Mouse (Mus musculus) neural tube, embryonic 12.5 days (tissue): ENCODE measurements around the gene Usp47. TPM values are rescaled to one million over a fixed set of nuclear protein-coding genes. Genes with fewer than 3 reads are reported as not detected.

Source experiments
- ATAC-seq: fragments of 200-750 bp; cut with Nextera tagmentation; 2 replicates; pipeline ENCODE4 v1.8.0; 2017; ENCODE audit warnings: low read depth, mild to moderate bottlenecking, moderate TSS enrichment, moderate library complexity; ENCODE audit not compliant: low FRiP score
- H3K27ac ChIP-seq: fragments of 300-500 bp; sonication (generic); 2 replicates; pipeline ENCODE4 v1.5.1; 2016
- H3K27me3 ChIP-seq: fragments of 300-500 bp; sonication (generic); replicated peaks from 2 replicates; pipeline ENCODE4 v1.6.1; 2016; ENCODE audit warnings: mild to moderate bottlenecking
- H3K36me3 ChIP-seq: fragments of 300-500 bp; sonication (generic); 2 replicates; pipeline ENCODE4 v1.6.1; 2016; ENCODE audit warnings: mild to moderate bottlenecking
- H3K4me1 ChIP-seq: fragments of 300-500 bp; sonication (generic); 2 replicates; pipeline ENCODE4 v1.6.1; 2016
- H3K4me2 ChIP-seq: fragments of 300-500 bp; sonication (generic); replicated peaks from 2 replicates; pipeline ENCODE4 v1.6.1; 2016; ENCODE audit warnings: mild to moderate bottlenecking
- H3K4me3 ChIP-seq: fragments of 300-500 bp; sonication (generic); 2 replicates; pipeline ENCODE4 v1.5.1; 2016
- H3K9ac ChIP-seq: fragments of 300-500 bp; sonication (generic); 2 replicates; pipeline ENCODE4 v1.6.1; 2016; ENCODE audit warnings: mild to moderate bottlenecking
- H3K9me3 ChIP-seq: fragments of 300-500 bp; sonication (generic); 2 replicates; pipeline ENCODE4 v1.6.1; 2016; ENCODE audit warnings: mild to moderate bottlenecking
- WGBS: fragments of 180-500 bp; shearing (Covaris S2); methylation state at CpG from one replicate; pipeline ENCODE4 v1.1.7; 2016; 5-methylcytosine and 5-hydroxymethylcytosine counted together
- polyA plus RNA-seq: library from polyadenylated mRNA; unstranded; fragments of >200 nt; fragmentation: Nextera tagmentation; extraction: Ambion mirVana; gene quantifications from 2 replicates; pipeline ENCODE4 v1.2.1, GENCODE M21; 2016

Usp47 gene
- polyA plus RNA-seq, 1 experiment from 2014 or later = 103 TPM

DNA sequence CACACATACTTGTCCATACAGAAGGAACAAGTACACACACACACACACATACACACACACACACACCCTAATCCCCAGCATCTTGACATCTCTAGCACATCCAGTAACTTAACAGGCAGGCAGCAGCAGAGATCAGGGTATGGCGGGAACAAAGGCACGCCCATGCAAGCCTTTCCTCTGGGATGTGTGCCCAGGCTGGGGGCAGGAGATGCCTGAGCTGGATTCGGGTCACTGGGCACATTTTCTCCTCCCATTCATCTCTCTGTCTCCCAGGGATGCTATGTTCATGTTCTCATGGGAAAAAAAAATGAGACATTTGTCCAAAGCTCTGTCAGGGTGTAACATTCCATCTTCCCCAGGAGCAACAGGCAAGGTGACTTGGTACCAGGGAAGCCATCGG lies 120.7 kb downstream of the Usp47 start:
- 66% methylated on average over 4 of the region's 4 CpGs for WGBS
- H3K27me3 ChIP-seq = no peaks in the 10 kb centered on the region
- H3K4me1 ChIP-seq = peaks cover 12% of the 10 kb centered on the region
- H3K9me3 ChIP-seq = no peaks in the 10 kb centered on the region
- no peak overlapping the region for H3K4me3 ChIP-seq
- no peak for ATAC-seq
- H3K9ac ChIP-seq = no peak overlapping the region
- no peak overlapping the region for H3K4me2 ChIP-seq
- no peak overlapping the region for H3K27ac ChIP-seq
- H3K36me3 ChIP-seq = no peaks in the 10 kb centered on the region

DNA sequence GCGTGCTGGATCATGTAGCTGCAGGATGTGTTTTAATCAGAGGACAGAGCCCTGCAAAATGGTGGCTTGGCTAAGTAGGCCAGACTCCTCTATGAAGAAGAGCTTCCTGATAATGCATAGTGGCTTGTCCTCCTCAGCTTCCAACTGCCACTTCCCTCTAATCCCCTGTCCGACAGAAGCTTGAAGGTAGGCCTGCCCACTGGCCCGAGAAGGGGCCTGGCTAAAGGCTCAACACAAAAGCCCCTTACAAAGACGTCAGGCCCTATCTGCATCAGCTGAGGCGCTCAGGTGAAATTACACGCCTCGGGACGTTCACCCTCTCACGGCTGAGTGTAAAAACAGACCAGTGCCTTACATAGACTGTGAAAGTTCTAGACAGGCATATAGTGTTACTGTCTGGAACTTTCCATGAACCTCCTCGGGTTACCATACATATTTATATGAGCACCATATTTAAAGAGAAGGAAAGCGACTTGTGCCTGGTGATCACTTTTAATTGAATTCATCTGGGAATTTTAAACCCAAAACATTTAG lies 121.4 kb downstream of the Usp47 start:
- 72% methylated on average over 11 of the region's 11 CpGs for WGBS
- Histone ChIP-seq H3K4me1 (peaks cover 12% of the 10 kb centered on the region), H3K4me2 (no peak overlapping the region), H3K9ac (no peak overlapping the region), H3K27ac (no peak overlapping the region), H3K9me3 (no peaks in the 10 kb centered on the region), H3K36me3 (no peaks in the 10 kb centered on the region), H3K4me3 (no peak overlapping the region), H3K27me3 (no peaks in the 10 kb centered on the region)
- no peak for ATAC-seq

DNA sequence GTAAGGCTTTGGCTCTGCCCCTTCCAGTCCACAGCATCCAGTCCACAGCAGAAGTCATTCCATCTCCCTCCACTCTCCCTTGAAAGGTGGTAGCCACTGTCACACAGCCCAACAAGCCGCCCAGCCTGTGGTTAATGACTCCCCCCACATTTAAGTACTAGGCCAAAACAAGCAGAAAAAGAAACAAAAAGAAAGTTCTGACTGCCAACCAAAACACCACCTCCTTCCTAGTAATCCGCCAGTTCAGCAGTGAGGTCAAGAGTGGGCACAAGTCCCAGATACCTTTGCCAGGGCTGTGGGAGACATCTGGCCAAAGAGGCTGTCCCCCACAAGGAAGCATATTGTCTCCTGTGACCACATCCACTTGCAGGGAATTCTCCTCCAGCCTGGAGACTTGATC lies 124.7 kb downstream of the Usp47 start:
- no peak overlapping the region for H3K4me3 ChIP-seq
- ATAC-seq = no peak
- 87% methylated on average over 2 of the region's 2 CpGs for WGBS
- no peak overlapping the region for H3K4me2 ChIP-seq
- H3K36me3 ChIP-seq = no peaks in the 10 kb centered on the region
- H3K9ac ChIP-seq = no peak overlapping the region
- H3K27ac ChIP-seq = no peak overlapping the region
- H3K9me3 ChIP-seq = no peaks in the 10 kb centered on the region
- no peaks in the 10 kb centered on the region for H3K27me3 ChIP-seq
- H3K4me1 ChIP-seq = peaks cover 10% of the 10 kb centered on the region

DNA sequence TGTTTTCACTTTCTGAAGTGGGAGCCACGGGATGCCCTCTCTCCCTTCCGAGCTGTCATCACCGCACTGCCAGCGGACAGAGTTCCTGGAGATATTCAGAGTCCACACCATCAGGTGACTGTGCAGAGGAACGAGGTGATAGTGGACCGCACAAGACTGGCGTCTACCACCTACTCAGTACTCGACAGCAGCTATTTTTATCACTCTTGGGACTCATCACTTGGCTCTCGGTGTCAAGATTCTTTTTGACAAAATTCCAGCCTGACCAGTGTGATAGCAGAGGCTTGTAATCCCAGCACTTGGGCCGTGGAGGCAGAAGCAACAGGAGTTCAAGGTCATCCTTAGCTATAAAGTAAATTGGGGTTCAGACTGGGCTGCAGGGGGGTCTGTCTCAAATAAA lies 125.8 kb downstream of the Usp47 start:
- no peak overlapping the region for H3K9ac ChIP-seq
- H3K9me3 ChIP-seq = no peaks in the 10 kb centered on the region
- no peak overlapping the region for H3K4me2 ChIP-seq
- no peak overlapping the region for H3K27ac ChIP-seq
- no peaks in the 10 kb centered on the region for H3K36me3 ChIP-seq
- H3K27me3 ChIP-seq = no peaks in the 10 kb centered on the region
- no peak for ATAC-seq
- 0 out of 2 replicates have a peak, but pooled peaks cover 5% of the 10 kb centered on the region for H3K4me1 ChIP-seq
- no peak overlapping the region for H3K4me3 ChIP-seq
- WGBS = 91% methylated on average over 10 of the region's 10 CpGs

DNA sequence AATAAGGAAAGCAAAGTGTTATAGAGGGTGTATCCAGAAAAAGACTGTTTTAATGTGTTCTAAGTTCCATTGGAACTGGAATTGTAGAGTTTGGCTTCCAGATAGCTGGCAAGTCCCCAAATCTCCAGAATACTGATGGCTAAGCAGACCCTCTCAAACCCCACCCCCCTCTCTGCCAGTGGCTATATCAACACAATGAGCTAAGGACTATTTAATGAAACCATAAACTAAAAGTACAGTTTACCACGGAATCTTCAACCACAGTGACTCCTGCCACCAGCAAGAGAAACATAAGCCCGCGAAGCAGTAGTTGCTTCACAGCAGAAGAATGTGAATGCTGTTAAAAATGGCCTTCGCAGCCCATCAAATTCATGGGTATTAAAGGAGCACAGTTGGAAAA lies 131.1 kb downstream of the Usp47 start:
- H3K4me2 ChIP-seq = no peak overlapping the region
- H3K27me3 ChIP-seq = 0 out of 2 replicates have a peak, but pooled peaks cover 9% of the 10 kb centered on the region
- ATAC-seq = no peak
- no peaks in the 10 kb centered on the region for H3K9me3 ChIP-seq
- H3K4me3 ChIP-seq = no peak overlapping the region
- H3K4me1 ChIP-seq = peaks cover 23% of the 10 kb centered on the region
- H3K27ac ChIP-seq = no peak overlapping the region
- 82% methylated on average over 4 of the region's 4 CpGs for WGBS
- no peaks in the 10 kb centered on the region for H3K36me3 ChIP-seq
- H3K9ac ChIP-seq = no peak overlapping the region

DNA sequence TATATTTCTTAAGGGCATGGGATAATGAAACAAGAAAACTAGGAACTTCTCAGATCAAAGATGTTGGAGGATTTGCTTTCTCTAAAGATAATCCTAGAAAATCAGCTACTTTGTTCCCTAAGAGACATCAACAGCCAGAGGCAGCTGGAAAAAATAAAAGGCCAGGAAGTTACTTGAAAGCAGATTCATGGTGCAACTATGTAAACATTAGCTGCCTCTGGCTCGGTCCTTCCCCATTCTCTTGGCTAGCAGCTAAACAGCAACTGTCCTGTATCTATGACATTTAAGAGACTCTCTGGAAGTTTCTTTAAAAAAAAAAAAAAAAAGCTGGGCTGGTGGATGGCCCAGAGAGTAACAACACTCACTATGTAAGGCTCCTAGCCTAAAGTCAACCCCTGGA lies 131.9 kb downstream of the Usp47 start:
- 0 out of 2 replicates have a peak, but pooled peaks cover 9% of the 10 kb centered on the region for H3K27me3 ChIP-seq
- WGBS = 42% methylated on average over 1 of the region's 1 CpGs

DNA sequence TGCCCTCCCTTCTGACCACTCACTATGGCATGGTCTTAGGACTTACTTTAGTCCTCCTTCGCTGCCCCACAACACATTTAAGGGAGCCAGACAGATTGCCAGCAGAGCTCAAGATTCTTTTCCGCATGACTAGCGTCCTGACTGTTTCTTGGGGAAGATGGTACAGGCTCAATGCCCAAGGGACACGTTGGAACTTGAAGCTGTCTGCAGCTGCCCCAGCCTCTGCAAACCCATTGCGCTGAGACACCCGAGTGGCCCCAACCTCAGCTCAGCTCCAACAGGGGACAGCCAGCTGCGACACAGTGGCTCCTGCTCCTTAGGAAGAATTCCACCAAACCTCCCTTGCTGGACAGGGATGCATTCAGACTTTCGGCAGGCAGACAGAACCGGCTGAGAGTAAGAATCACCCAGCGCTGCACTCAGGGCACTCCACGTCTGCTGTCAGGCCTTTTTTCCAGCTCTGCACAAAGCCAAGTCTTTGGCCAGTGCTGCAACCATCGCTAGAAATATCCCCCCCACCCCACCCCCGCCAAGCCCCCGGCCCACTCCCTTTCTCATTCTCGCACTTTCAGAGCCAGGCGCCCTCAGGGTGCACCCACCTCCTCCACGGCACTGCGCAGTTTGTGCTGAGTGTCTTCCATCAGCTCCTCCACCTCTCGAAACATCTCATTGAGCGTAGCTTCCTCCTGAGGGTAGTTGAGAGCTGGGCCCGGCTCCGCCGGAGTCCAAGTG lies 134.4 kb downstream of the Usp47 start:
- H3K27ac ChIP-seq = no peak overlapping the region
- 0 out of 2 replicates have a peak, but pooled peaks cover 9% of the 10 kb centered on the region for H3K27me3 ChIP-seq
- peaks cover 23% of the 10 kb centered on the region for H3K4me1 ChIP-seq
- H3K9ac ChIP-seq = peak overlapping the region; percentile 53
- peak; percentile 46; the same call in 1 of the 2 replicates for ATAC-seq
- peak overlapping the region; percentile 48 for H3K4me3 ChIP-seq
- peak overlapping the region; percentile 68 for H3K4me2 ChIP-seq
- no peaks in the 10 kb centered on the region for H3K36me3 ChIP-seq
- H3K9me3 ChIP-seq = no peaks in the 10 kb centered on the region
- WGBS = 14% methylated on average over 23 of the region's 23 CpGs

More for the DNA sequence above, 131.9 kb downstream of the Usp47 start:
- H3K27ac ChIP-seq = no peak overlapping the region
- no peaks in the 10 kb centered on the region for H3K9me3 ChIP-seq
- peaks cover 23% of the 10 kb centered on the region for H3K4me1 ChIP-seq
- no peak for ATAC-seq
- H3K4me2 ChIP-seq = no peak overlapping the region
- no peaks in the 10 kb centered on the region for H3K36me3 ChIP-seq
- H3K9ac ChIP-seq = no peak overlapping the region
- no peak overlapping the region for H3K4me3 ChIP-seq

DNA sequence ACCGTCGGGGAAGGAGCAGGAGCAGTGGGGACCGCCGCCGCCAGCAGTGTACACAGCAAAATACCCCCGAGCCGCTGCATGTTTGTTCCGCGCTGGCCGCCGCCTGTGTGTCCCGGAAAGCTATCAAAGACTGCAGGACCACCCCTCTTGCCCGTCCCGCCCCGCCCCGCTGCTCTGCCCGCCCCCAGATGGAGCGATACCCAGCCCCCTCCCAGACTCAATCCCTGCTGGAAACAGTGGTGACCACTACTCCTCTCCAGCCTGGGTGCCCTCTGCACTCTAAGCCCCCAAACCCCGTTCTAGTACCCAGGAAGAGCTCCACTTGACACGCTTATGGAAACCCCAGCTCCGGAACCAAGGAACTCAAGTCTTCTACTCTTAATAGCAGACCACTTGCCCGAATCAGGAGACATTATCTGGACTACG lies 135.0 kb downstream of the Usp47 start:
- 2% methylated on average over 22 of the region's 23 CpGs for WGBS
- Histone ChIP-seq H3K36me3 (no peaks in the 10 kb centered on the region), H3K4me1 (peaks cover 23% of the 10 kb centered on the region), H3K9me3 (no peaks in the 10 kb centered on the region), H3K27me3 (0 out of 2 replicates have a peak, but pooled peaks cover 9% of the 10 kb centered on the region), H3K4me3 (peak overlapping the region; percentile 48), H3K4me2 (peak overlapping the region; percentile 68), H3K27ac (no peak overlapping the region), H3K9ac (peak overlapping the region; percentile 53)
- ATAC-seq = peak; percentile 42; the same call in 1 of the 2 replicates

DNA sequence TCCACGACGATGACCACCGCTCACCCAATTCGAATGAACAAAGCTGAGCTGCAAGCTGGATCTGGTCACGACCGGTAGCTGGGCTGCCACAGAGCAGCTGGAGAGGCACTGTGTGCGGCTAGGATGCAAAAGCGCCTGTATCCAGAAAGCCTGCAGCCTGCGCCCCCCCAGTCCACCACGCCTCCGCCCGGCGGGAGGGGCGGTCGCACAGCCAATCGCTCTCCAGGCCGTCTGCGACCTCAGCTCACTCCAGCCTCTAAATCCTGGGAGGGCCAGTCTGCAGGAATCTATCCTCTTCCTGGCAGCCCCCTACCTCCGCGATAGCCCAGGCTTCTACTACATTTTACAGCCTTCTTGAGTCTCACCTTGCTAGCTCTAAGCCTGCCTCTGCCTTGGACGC lies 135.6 kb downstream of the Usp47 start, which contains the start of gene Dkk3:
Gene Dkk3, minus strand, starts transcription at position 116 of the 400 bp plus-strand sequence.
- Histone ChIP-seq H3K4me1 (peaks cover 23% of the 10 kb centered on the region), H3K27ac (no peak within 1 kb of the TSS), H3K36me3 (no peaks in the 10 kb centered on the region), H3K9me3 (no peaks in the 10 kb centered on the region), H3K27me3 (0 out of 2 replicates have a peak, but pooled peaks cover 9% of the 10 kb centered on the region), H3K4me3 (peak within 1 kb of the TSS; percentile 48), H3K9ac (peak within 1 kb of the TSS; percentile 53), H3K4me2 (peak within 1 kb of the TSS; percentile 68)
- peak; percentile 61 for ATAC-seq
- WGBS = 2% methylated on average over 21 of the region's 21 CpGs

DNA sequence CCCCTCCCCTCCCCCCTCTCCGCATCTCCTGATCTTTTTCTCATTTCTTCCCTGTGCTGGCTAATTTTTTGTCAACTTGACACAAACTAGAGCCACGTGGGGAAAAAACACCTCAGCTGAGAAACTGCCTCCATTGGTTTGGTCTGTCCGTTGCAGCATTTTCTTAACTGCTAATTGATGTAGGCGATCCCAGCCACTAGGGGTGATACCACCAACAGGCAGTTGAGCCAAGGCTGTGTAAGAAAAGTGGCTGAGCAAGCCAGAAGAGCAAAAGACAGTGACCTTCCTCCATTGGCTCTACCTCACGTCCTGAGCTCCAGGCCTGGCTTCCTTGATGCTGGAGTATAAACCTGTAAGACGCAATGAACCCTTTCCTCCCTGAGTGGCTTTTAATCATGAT lies 136.5 kb downstream of the Usp47 start:
- H3K27me3 ChIP-seq = 0 out of 2 replicates have a peak, but pooled peaks cover 9% of the 10 kb centered on the region
- WGBS = 31% methylated on average over 6 of the region's 6 CpGs

More for the DNA sequence above, 136.5 kb downstream of the Usp47 start:
- no peaks in the 10 kb centered on the region for H3K36me3 ChIP-seq
- no peak overlapping the region for H3K4me3 ChIP-seq
- peaks cover 19% of the 10 kb centered on the region for H3K4me1 ChIP-seq
- no peak overlapping the region for H3K4me2 ChIP-seq
- no peak overlapping the region for H3K27ac ChIP-seq
- no peak for ATAC-seq
- no peaks in the 10 kb centered on the region for H3K9me3 ChIP-seq
- H3K9ac ChIP-seq = no peak overlapping the region
